Mouse (Mus musculus) MEL (cell line): Measurements from ENCODE around the gene Sct.

ENCODE experiments used
- CTCF ChIP-seq, 3 experiments: IDR thresholded peaks in 2 of 3; conservative IDR thresholded peaks in 1 of 3; 2 replicates each; pipeline ENCODE4 v1.5.1; 2011 to 2012; ENCODE audit warnings: low read length in 3 of 3, low read depth in 2 of 3, mild to moderate bottlenecking in 2 of 3, improper control_type of control experiment in 1 of 3, inconsistent platforms in 1 of 3, mixed read lengths in 1 of 3, moderate library complexity in 1 of 3; ENCODE audit not compliant: control insufficient read depth in 1 of 3, insufficient read depth in 1 of 3, poor library complexity in 1 of 3, severe bottlenecking in 1 of 3
- HCFC1 ChIP-seq: IDR thresholded peaks from 2 replicates; pipeline ENCODE4 v1.6.1; 2012; ENCODE audit warnings: low read depth, mild to moderate bottlenecking, inconsistent platforms, low read length, improper control_type of control experiment, moderate library complexity
- NRF1 ChIP-seq: IDR thresholded peaks from 2 replicates; pipeline ENCODE4 v1.6.1; 2014; ENCODE audit warnings: low read depth, mild to moderate bottlenecking, inconsistent platforms, low read length, improper control_type of control experiment, moderate library complexity; ENCODE audit not compliant: poor library complexity, insufficient read depth, severe bottlenecking
- POLR2A ChIP-seq, 2 experiments: IDR thresholded peaks; 2 replicates each; pipeline ENCODE4 v1.6.1; 2011 to 2012; ENCODE audit warnings: low read length in 2 of 2, mild to moderate bottlenecking in 2 of 2, control low read depth in 1 of 2, improper control_type of control experiment in 1 of 2, low read depth in 1 of 2, moderate library complexity in 1 of 2; ENCODE audit not compliant: control insufficient read depth in 1 of 2, insufficient read depth in 1 of 2, poor library complexity in 1 of 2
- ZC3H11A ChIP-seq: IDR thresholded peaks from 2 replicates; pipeline ENCODE4 v1.6.1; 2012; ENCODE audit warnings: low read depth, mild to moderate bottlenecking, inconsistent platforms, low read length, improper control_type of control experiment

DNA sequence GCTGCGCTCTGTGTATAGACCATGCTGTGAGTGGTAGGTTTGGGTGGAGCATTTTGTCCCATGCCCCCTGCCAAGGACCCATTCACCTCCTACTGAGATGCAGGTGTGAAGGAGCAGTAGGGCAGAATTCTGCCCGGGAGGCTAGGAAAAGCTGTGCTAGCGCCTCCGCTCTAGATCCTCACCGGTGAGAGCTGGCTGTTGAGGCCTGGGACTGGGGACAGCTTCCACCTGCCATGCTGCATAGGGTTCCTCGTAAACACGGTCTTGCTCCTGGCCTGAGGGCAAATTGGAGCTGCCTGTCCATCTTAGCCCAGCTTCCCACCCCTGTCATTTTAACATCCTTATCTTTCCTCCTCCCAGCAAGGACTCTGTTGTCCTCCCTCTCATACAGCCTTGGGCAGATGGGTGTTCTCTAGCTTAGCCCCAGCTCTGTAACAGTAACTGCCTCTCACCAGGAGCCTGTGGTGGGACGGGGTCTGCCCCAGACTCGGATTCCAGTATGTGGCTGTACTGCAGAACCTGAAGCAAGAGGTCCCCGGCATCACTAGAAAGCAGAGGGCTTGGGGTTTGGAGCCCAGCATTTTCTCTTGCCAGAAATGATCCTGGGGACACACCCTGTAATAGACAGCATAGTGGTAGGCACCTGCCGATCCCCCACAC lies 14.8 kb downstream of the Sct start:
- no peak for TF ChIP-seq CTCF (IDR thresholded peaks at IDR 0.05 in 2 of 3, conservative IDR thresholded peaks at IDR 0.05 in 1 of 3; ENCODE audit: control insufficient read depth in 1 of 3, insufficient read depth in 1 of 3, low read depth in 2 of 3, low read length in 3 of 3, poor library complexity in 1 of 3, severe bottlenecking in 1 of 3)
- TF ChIP-seq HCFC1 = no peak
- TF ChIP-seq POLR2A (IDR thresholded peaks at IDR 0.05; ENCODE audit: control insufficient read depth in 1 of 2, insufficient read depth in 1 of 2, low read depth in 1 of 2, low read length in 2 of 2, poor library complexity in 1 of 2) = no peak
- no peak for TF ChIP-seq ZC3H11A
- 0 out of 2 replicates have a peak, but pooled peaks have one; percentile 8 for TF ChIP-seq NRF1
